Mouse (Mus musculus): Measurements from ENCODE around the gene Kif27.

GRCm38 (mm10) chr13:58388379-58388778, 29.5 kb upstream of the Kif27 start:
- no peak for TF ChIP-seq CTCF (IDR thresholded peaks at IDR 0.05; ENCODE audit: extremely low read depth, insufficient read length, insufficient replicate concordance, low read depth, low read length)
- no peak for TF ChIP-seq POLR2A (IDR thresholded peaks at IDR 0.05; ENCODE audit: low read depth, low read length)
